Mouse (Mus musculus) spleen, postnatal 4 days (tissue): ENCODE data around the gene Kcnj6.
A peak's percentile ranks its signal among the peaks of the same experiment; 100 is the strongest.

Source experiments
- DNase-seq, 2 experiments: peaks; one replicate each; pipeline ENCODE4 v3.0.0; 2022; ENCODE audit warnings: low spot score in 2 of 2

The Kcnj6 gene

DNA sequence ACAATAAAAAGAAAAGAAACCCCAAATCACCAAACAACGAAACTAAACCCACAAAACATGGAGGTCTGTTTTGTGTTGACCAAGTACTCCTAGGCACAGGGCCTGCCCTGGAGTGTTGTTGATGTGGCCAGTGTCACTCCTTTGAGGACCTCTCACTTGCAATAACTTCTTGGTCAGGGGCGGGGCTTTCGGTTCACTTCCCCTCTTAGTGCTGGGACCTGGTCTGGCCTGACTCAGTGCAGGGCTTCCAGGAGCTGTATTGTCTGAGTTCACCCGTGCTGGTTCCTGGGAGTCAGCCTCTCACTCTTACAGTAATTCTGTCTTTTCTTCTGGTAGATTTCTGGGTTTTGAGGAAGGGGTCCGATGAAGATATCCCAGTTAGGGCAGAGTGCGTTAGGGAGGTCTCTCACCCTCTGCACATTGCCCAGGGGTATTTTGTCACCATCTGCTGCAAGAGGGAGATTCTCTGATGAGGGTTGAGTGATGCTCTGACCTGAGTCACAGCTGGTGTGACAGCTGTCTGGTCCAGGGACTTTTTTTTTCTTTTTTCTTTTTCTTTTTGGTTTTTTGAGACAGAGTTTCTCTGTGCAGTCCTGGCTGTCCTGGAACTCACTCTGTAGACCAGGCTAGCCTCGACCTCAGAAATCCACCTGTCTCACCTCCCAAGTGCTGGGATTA is 276.9 kb downstream of the Kcnj6 start:
- DNase-seq, result no peak

DNA sequence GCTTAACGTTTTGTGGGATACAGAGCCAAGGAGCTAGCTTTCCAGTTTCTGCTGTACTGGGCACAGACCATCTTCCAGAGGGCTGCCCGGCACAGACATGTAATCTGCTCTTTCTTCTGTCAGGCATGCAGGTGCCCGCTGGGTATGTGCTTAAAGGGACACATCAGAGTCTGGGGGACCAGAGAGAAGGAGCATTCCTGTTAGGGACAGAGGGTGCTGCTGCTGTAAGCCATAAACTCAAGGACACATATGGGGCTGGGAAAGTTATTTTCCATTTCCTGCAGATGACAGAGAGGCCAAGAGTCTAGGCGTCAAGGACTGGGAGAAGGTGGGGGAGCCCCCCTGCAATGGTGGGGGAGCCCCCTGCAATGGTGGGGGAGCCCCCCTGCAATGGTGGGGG is 278.0 kb downstream of the Kcnj6 start:
- no peak for DNase-seq

- no peak for DNase-seq
Measured at GRCm38 (mm10) chr16:94718919-94719318, 278.6 kb downstream of the Kcnj6 start.

DNA sequence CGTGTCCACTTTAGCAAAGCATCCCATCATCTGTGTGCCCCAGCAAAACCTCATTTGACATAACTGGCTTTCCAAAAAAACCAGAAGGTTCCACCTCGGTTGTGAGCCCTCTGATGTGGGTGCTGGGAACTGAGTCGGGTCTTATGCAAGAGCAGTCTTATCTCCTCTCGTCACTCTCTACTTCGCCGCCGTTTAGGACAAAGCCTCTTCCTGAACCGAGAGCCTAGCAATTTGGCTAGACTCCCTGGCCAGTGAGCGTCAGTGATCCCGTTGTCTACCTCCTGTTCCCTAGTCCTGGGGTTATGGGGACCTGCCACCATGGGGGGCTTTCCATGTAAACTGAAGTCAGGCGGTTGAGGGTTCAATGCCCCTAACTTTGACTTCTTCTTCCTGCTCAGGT is 280.4 kb downstream of the Kcnj6 start:
- DNase-seq, result no peak

- no peak for DNase-seq
Measured at GRCm38 (mm10) chr16:94714483-94714882, 283.0 kb downstream of the Kcnj6 start.

GRCm38 (mm10) chr16:94713480-94714094 is 283.9 kb downstream of the Kcnj6 start:
- DNase-seq, result peak; percentile 70 to 92

DNA sequence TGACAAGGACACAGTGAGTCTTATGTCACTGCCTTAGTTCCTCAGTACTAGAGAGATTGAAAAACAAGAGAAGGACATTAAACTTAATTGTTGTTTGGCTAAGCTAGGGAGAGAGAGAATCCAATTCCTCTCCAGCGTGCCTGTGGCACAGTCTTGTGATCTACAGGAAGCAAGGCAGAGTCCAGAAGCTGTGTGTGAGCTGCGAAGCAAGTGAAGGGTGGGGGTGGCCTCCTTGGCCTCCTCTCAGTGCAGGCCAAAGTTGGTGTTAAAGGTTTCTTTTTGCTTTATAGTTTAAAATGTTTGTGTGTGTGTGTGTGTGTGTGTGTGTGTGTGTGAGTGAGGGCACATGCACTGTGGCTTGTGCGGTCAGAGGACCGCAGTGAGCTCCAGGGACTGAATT is 295.5 kb downstream of the Kcnj6 start:
- DNase-seq, result no peak

GRCm38 (mm10) chr16:94701141-94701540 is 296.4 kb downstream of the Kcnj6 start:
- DNase-seq, result no peak
